Mouse (Mus musculus) layer of hippocampus, adult 6 months (tissue): ENCODE results near the gene Mapk3. TPM values are rescaled to one million over a fixed set of nuclear protein-coding genes. Genes with fewer than 3 reads are reported as not detected.

Experiments
- long read RNA-seq, 2 experiments: library from polyadenylated mRNA; unstranded; transcript quantifications; one replicate each; pipeline ENCODE4 v2.0.0; 2019 to 2020
- polyA plus RNA-seq: library from polyadenylated mRNA; unstranded; fragments of <200 nt; fragmentation: Nextera tagmentation; gene quantifications from 2 replicates; pipeline ENCODE4 v1.2.3, GENCODE M21; 2021

Mapk3 gene
- polyA plus RNA-seq: 44.9 and 49.7 TPM in 2 replicates
- long read RNA-seq, experiment 1, transcript Mapk3-202 (9 exons, 1,800 nt): major isoform, 16 of 58 reads
- long read RNA-seq, experiment 1, transcript Mapk3-203 (8 exons, 1,716 nt): minor isoform, 7 of 58 reads
- long read RNA-seq, experiment 1, partial matches to known transcripts: 29 of 58 reads
- long read RNA-seq, experiment 1, other reads (novel, unspliced or antisense): 6 of 58 reads
- long read RNA-seq, experiment 2, transcript Mapk3-203 (8 exons, 1,716 nt): minor isoform, 5 of 127 reads
- long read RNA-seq, experiment 2, transcript Mapk3-202 (9 exons, 1,800 nt): major isoform, 82 of 127 reads
- long read RNA-seq, experiment 2, partial matches to known transcripts: 34 of 127 reads
- long read RNA-seq, experiment 2, other reads (novel, unspliced or antisense): 6 of 127 reads

DNA sequence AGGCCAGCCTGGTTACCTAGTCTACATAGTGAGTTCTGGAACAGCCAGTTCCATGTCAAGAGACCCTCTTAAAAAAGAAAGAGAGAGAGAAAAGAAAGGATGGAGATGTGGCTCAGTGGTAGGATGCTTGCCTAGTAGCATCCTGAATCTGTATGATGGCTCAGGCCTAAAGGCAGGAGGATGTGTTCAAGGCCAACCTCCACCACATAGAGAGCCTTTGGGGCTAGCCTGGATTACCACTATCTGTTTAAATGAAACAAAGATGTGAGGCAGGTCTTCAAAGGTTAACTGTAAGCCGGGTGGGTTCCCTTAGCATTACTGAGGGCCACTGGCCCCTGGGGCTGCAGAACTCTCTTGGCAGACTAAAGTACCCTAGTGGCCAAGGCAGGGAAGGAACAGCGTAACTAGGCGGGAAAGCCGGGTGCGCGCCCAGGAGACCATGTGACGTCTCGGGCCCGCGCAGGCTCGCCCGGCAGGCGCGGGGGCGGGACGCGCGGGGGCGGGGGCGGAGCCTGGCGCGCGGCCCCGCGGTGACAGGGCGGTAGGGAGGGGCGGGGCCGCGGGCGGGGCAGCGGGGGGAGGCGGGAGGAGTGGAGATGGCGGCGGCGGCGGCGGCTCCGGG lies at the start of gene Mapk3:
Mapk3 (plus strand) TSS at position 552 of the 622 bp plus-strand sequence.

GRCm38 (mm10) chr7:126766201-126766600 lies 6.8 kb downstream of the Mapk3 start, which contains the start of gene Gdpd3:
TSS of gene Gdpd3 (plus strand) at chr7:126766334.

DNA sequence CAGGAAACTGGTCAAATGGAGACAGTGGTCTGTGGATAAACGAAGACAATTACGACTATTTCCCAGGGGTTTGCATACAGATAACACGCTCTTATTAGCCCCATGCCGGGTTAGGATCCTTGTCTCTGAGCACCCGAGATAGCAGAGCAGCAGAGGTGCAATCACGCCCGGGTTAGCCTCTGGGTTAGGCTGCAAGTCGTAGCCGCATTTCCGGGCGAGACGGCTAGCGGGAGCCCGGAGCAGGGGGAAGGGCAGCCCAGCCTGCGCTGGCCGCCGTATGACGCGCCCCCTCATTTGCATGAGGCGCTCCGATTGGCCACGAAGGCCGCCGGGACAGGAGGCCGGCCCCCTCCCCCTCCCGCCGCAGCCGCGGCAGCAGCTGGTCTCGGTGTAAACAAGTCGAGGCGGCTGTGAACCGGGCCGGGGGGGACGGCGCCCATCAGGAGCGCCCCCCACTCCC lies 17.2 kb downstream of the Mapk3 start, which contains the start of gene Ypel3:
Ypel3 (plus strand) TSS at position 358 of the 460 bp plus-strand sequence.

DNA sequence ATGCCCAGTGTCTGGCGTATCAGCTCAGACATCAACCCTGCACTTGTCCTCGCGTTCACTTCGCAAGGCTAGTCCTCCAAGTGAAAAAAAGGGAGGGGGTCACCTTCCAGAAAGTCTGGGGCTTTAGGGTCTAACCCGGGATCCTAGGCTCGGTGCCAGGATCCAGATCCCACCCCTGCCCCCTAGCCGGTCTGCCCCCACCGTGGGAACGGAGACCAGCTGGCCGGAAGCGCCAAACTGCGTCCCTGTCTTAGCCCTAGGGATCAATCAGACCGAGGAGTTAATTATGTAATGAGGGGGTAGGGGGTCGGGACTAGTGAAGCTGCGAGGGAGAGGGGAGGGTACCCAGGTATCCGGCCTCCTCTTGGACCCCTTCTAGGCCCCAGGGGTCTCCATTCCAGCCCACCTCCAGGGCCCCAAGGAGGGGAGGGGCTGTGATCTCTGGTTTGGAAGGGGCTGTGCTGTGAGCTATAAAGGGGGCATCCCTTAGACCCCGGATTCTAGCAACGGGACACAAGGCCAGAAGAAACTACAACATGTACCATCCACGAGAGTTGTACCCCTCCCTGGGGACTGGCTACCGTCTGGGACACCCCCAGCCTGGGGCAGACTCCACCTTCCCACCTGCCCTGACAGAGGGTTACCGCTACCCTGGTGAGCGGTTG lies 21.7 kb downstream of the Mapk3 start, which contains the start of gene Tbx6:
Tbx6 (plus strand) TSS at position 513 of the 665 bp plus-strand sequence.

DNA sequence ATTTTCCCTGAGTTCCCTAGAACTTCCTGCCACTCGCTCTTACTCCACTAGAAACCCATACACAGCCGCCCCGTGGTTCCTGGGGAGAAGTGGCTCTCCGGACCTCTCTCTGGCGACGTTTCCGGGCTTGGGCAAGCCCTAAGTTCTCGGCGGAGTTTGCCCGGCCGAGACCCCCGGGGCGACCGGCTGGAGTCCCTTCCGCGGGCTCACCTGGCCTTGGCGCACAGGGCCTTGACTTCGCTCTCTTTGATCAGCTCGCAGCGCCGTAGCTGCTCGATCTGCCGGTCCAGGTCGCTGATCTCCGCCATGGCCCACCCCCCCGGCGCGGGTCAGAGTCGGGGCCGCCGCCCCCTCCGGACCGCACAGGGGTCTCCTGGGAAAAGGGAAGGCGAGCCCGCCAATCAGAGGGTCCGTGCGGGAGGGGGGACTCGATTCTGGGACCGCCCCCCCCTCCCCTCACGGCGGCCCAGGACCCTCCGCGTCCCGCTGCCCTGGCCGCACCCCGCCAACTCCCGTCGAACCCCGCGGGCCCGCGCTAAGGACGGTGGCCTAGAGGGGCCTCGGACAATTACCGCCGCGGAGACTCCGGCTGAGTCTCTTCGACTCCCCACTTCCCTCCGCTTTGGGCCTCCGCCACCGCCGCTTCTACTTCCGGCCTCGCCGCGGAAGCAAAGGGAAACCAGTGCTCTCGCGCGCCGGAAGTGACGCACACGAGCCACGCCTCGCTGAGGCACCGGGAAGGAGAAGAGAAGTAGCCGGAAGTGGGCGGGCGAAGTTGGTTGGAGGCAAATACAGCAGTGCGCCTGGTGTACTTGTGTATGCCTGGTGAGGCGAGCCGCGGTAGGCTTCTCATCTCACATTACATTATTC lies 32.7 kb downstream of the Mapk3 start, which contains the start of gene Ppp4c:
Ppp4c (minus strand) TSS at position 646 of the 870 bp plus-strand sequence.

DNA sequence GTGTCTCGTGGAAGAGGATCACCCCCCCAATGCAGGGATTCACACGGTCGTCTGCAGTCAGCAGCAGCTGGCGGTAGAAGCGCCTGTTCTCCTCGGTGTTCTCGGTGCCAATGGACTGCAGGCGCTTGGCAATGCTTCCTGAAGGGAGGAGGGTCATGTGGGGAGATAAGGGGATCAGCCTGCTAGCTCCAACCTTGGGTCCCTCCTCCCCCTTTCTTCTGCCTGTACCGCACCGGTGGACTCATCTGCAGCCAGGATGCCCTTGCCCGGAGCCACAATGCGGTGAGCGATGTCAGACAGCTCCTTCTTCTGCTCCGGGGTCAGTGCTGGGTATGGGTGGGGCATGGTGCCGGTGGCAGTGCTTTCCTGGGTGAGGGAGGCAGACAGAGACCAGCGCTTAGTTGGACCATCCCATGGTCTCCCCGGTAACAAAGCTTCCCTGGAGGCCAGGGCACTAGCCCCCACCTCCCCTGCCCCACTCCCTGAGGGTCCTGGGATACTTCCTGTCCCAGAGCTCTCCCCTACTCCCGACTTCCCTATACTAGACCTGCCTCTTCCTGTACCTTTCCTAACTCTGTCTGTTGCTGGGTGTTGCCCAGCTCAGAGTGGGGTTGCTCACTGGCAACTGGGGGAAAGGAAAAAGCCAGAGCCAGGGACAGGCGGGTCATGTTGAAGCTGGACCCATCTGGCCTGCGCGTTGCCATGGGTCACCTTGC lies 38.2 kb downstream of the Mapk3 start, which contains the start of gene Fam57b:
Fam57b (plus strand) TSS at position 258 of the 716 bp plus-strand sequence.

Other genes starting within 250 kb of the Mapk3 start
- gene Eif3c, start 193.2 kb upstream of the Mapk3 start, polyA plus RNA-seq: 220 and 222 TPM in 2 replicates
- 0.18 and 0.43 TPM in 2 replicates for gene Apobr, start 174.7 kb upstream of the Mapk3 start, polyA plus RNA-seq
- gene Cln3, start 173.8 kb upstream of the Mapk3 start, polyA plus RNA-seq: 14.4 and 15.6 TPM in 2 replicates
- gene Il27, start 164.7 kb upstream of the Mapk3 start, polyA plus RNA-seq: not detected in 2 replicates
- 23.0 and 25.6 TPM in 2 replicates for gene Nupr1, start 128.7 kb upstream of the Mapk3 start, polyA plus RNA-seq
- gene Sgf29, start 110.3 kb upstream of the Mapk3 start, polyA plus RNA-seq: 29.6 and 29.9 TPM in 2 replicates
- 11.5 and 17.2 TPM in 2 replicates for gene Sult1a1, start 83.2 kb upstream of the Mapk3 start, polyA plus RNA-seq
- gene Bola2, start 64.2 kb upstream of the Mapk3 start, polyA plus RNA-seq: 280 and 281 TPM in 2 replicates
- gene Slx1b, start 63.8 kb upstream of the Mapk3 start, polyA plus RNA-seq: 6.3 and 7.9 TPM in 2 replicates
- gene Coro1a, start 51.8 kb upstream of the Mapk3 start, polyA plus RNA-seq: 113 and 139 TPM in 2 replicates
- 0.65 TPM in 1 of 2 replicates, not detected in the other for gene Gdpd3, start 6.7 kb downstream of the Mapk3 start, polyA plus RNA-seq
- 240 and 274 TPM in 2 replicates for gene Ypel3, start 17.4 kb downstream of the Mapk3 start, polyA plus RNA-seq
- gene Tbx6, start 21.9 kb downstream of the Mapk3 start, polyA plus RNA-seq: not detected in 2 replicates
- 52.4 and 61.8 TPM in 2 replicates for gene Ppp4c, start 32.9 kb downstream of the Mapk3 start, polyA plus RNA-seq
- gene Fam57b, start 38.1 kb downstream of the Mapk3 start, polyA plus RNA-seq: 4.4 and 5.3 TPM in 2 replicates
- not detected in 2 replicates for gene 4930451I11Rik, start 72.0 kb downstream of the Mapk3 start, polyA plus RNA-seq
- 6.7 and 7.2 TPM in 2 replicates for gene Doc2a, start 87.8 kb downstream of the Mapk3 start, polyA plus RNA-seq
- gene Hirip3, start 102.4 kb downstream of the Mapk3 start, polyA plus RNA-seq: 2.4 and 3.8 TPM in 2 replicates
- 46.0 and 48.1 TPM in 2 replicates for gene Ino80e, start 102.8 kb downstream of the Mapk3 start, polyA plus RNA-seq
- 8.2 and 10.1 TPM in 2 replicates for gene Taok2, start 125.1 kb downstream of the Mapk3 start, polyA plus RNA-seq
- gene Tmem219, start 163.3 kb downstream of the Mapk3 start, polyA plus RNA-seq: 28.6 and 32.5 TPM in 2 replicates
- 262 and 282 TPM in 2 replicates for gene Kctd13, start 169.3 kb downstream of the Mapk3 start, polyA plus RNA-seq
- 10.4 and 12.0 TPM in 2 replicates for gene Asphd1, start 190.0 kb downstream of the Mapk3 start, polyA plus RNA-seq
- gene Sez6l2, start 191.0 kb downstream of the Mapk3 start, polyA plus RNA-seq: 70.3 and 76.4 TPM in 2 replicates
- gene Cdipt, start 216.3 kb downstream of the Mapk3 start, polyA plus RNA-seq: 205 and 220 TPM in 2 replicates
- gene Cdiptos, start 216.5 kb downstream of the Mapk3 start, polyA plus RNA-seq: 0.46 and 0.93 TPM in 2 replicates